Comparison of ENCODE assay signal across 8 mouse cellular contexts in the genomic region with DNA sequence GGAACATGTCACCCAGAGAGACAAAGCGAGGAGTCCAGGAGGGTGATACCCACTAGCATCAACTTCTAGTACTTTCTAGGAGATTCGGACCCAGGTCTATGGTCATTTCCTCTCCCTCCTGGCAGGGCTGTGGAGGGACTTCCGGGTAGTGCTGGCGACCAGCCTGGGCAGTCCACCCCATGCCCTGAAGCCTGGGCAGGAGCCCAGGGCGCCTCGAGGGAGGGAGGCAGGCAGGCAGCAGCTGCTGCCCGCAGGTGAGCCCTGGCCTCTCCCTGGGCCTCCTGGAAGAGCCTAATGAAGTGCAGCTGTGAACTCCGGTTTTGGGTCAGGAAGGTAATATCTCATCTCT.
DNase-seq lines count a peak whose midpoint lies in the region; ATAC-seq and TF ChIP-seq lines count a peak whose summit lies in the region.

No protein-coding gene starts in this region.

- no peak for ATAC-seq in heart, postnatal 0 days (ENCODE audit: insufficient read depth, low read depth)
- ATAC-seq in hindbrain, embryonic 13.5 days (ENCODE audit: low FRiP score): peak; percentile 11; the same call in 1 of the 2 replicates
- ATAC-seq in liver, embryonic 13.5 days (ENCODE audit: low read depth): no peak

- TF ChIP-seq CTCF in heart, postnatal 0 days (IDR thresholded peaks at IDR 0.05; ENCODE audit: low read depth): no peak
- no peak for TF ChIP-seq CTCF in olfactory bulb, adult 2 months (IDR thresholded peaks at IDR 0.05; ENCODE audit: insufficient read depth, low read depth, low read length)

- no peaks in the 10 kb centered on the region for H3K27me3 ChIP-seq in heart, postnatal 0 days (ENCODE audit: control insufficient read depth, insufficient read depth, low read length)
- H3K27me3 ChIP-seq in hindbrain, embryonic 13.5 days: 0 out of 2 replicates have a peak, but pooled peaks cover 4% of the 10 kb centered on the region
- H3K27me3 ChIP-seq in liver, embryonic 13.5 days: peaks cover 49% of the 10 kb centered on the region

- H3K9me3 ChIP-seq in heart, postnatal 0 days (replicated peaks; ENCODE audit: control insufficient read depth, low read length): no peaks in the 10 kb centered on the region
- no peaks in the 10 kb centered on the region for H3K9me3 ChIP-seq in hindbrain, embryonic 13.5 days
- no peaks in the 10 kb centered on the region for H3K9me3 ChIP-seq in liver, embryonic 13.5 days (replicated peaks)

- peak overlapping the region; percentile 83 for H3K27ac ChIP-seq in heart, postnatal 0 days (ENCODE audit: low read depth)
- H3K27ac ChIP-seq in hindbrain, embryonic 13.5 days: peak overlapping the region; percentile 96
- H3K27ac ChIP-seq in liver, embryonic 13.5 days: peak overlapping the region; percentile 79
- peak overlapping the region; percentile 41 for H3K27ac ChIP-seq in olfactory bulb, adult 2 months (ENCODE audit: insufficient read depth, low read depth, low read length)

- DNase-seq in heart, postnatal 0 days (ENCODE audit: low spot score): no peak
- no peak for DNase-seq in heart, adult 9 months (ENCODE audit: low spot score in 2 of 2)
- no peak for DNase-seq in liver, embryonic 13.5 days
- DNase-seq in left cerebral cortex, adult 18-20 months (ENCODE audit: low spot score in 2 of 2): no peak
- no peak for DNase-seq in spleen, postnatal 4 days (ENCODE audit: low spot score in 2 of 2)
- DNase-seq in adipocyte (ENCODE audit: low spot score): no peak

- WGBS in heart, postnatal 0 days: 38% methylated on average over 6 of the region's 8 CpGs
- 41% methylated on average over 8 of the region's 8 CpGs for WGBS in hindbrain, embryonic 13.5 days
- 43% methylated on average over 8 of the region's 8 CpGs for WGBS in liver, embryonic 13.5 days (ENCODE audit: insufficient replicate concordance)
- 63% methylated on average over 8 of the region's 8 CpGs for WGBS in olfactory bulb, adult 2 months

- peaks cover 22% of the 10 kb centered on the region for H3K4me1 ChIP-seq in heart, postnatal 0 days (ENCODE audit: control insufficient read depth, insufficient read depth)
- peaks cover 96% of the 10 kb centered on the region for H3K4me1 ChIP-seq in hindbrain, embryonic 13.5 days (replicated peaks)
- H3K4me1 ChIP-seq in liver, embryonic 13.5 days (replicated peaks): peaks cover 64% of the 10 kb centered on the region
- H3K4me1 ChIP-seq in olfactory bulb, adult 2 months (ENCODE audit: control insufficient read depth, insufficient read depth, low read length): peaks cover 84% of the 10 kb centered on the region

- H3K4me2 ChIP-seq in heart, postnatal 0 days (ENCODE audit: low read depth, low read length): peak overlapping the region; percentile 50
- H3K4me2 ChIP-seq in hindbrain, embryonic 13.5 days: peak overlapping the region; percentile 34
- peak overlapping the region; percentile 48 for H3K4me2 ChIP-seq in liver, embryonic 13.5 days

- no peak for TF ChIP-seq POLR2A in olfactory bulb, adult 2 months (IDR thresholded peaks at IDR 0.05; ENCODE audit: insufficient read depth, low read depth, low read length)

- no peak overlapping the region for H3K4me3 ChIP-seq in heart, postnatal 0 days (ENCODE audit: low read depth, low read length)
- no peak overlapping the region for H3K4me3 ChIP-seq in hindbrain, embryonic 13.5 days
- H3K4me3 ChIP-seq in liver, embryonic 13.5 days (replicated peaks): 0 out of 2 replicates have a peak overlapping the region, but pooled peaks have one; percentile 25
- no peak overlapping the region for H3K4me3 ChIP-seq in olfactory bulb, adult 2 months (ENCODE audit: insufficient read depth, low read depth, low read length)

- TF ChIP-seq EP300 in heart, postnatal 0 days (IDR thresholded peaks at IDR 0.05; ENCODE audit: low read depth): no peak

- peak overlapping the region; percentile 55 for H3K9ac ChIP-seq in heart, postnatal 0 days (replicated peaks; ENCODE audit: low read depth, low read length)
- H3K9ac ChIP-seq in hindbrain, embryonic 13.5 days: peak overlapping the region; percentile 61
- H3K9ac ChIP-seq in liver, embryonic 13.5 days: peak overlapping the region; percentile 57

- H3K36me3 ChIP-seq in heart, postnatal 0 days (replicated peaks; ENCODE audit: control insufficient read depth, insufficient read depth, low read length): no peaks in the 10 kb centered on the region
- H3K36me3 ChIP-seq in hindbrain, embryonic 13.5 days: no peaks in the 10 kb centered on the region
- H3K36me3 ChIP-seq in liver, embryonic 13.5 days: no peaks in the 10 kb centered on the region

Comparison
In these comparisons a context has a peak if more than half of its experiments do, and no peak if none do; other contexts are left out.
1. H3K27ac ChIP-seq: peak in every context shown above with its lines; median percentile 96 in hindbrain, embryonic 13.5 days; 83 in heart, postnatal 0 days; 79 in liver, embryonic 13.5 days; 41 in olfactory bulb, adult 2 months.